Comparison of ENCODE assay signal across 11 mouse cellular contexts in the genomic region with DNA sequence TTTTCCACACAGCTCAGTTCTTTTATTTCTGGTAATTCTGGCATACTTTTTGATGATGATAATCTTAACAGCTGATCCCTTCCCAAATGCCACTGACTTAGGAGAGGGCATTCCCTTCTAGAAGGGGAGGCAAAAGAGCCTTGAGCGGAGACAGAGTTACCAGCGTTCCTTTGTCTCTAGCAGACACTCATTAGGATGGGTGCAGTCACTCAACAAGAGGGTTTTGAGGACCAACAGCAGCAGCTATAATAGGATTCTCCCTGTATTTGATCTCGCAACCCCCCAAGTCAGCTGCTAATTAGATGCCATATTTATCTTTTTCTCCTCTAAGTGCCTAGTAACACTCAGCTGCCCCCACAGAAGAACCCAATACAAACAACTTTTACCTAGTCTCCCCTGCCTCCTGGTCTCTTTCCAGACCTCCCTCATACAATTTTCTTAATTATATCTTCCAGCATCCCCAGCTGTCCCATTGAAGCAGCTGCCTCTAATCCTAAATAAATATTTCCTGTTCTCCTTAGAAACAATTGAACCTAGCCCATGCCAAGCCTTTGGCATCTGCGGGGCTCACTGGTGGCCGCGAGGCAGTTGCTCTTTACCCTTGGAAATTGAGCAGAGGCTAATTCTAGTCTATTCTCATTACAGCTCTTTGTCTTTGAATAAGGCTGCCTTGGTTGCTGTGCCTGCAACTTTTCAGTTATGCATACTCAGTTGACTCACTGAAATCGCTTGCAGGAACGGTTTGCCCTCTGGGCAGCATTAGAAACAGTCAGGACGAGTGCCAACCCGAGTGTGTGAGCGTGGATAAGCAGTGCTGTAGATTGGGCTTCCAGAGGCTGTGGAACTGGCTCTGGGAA.
DNase-seq lines count a peak whose midpoint lies in the region; ATAC-seq and TF ChIP-seq lines count a peak whose summit lies in the region.
"Had no signal": no experiment of that assay in that cellular context is flagged by ENCODE, and none has a peak within 500 bp of the region (broad histone marks: within the 10 kb centered on the region; RNA-seq: fewer than 3 reads in every experiment).

No protein-coding gene starts in this region.

- H3K36me3 ChIP-seq in forebrain, embryonic 16.5 days (ENCODE audit: control insufficient read depth, insufficient read depth): no peaks in the 10 kb centered on the region
- no peaks in the 10 kb centered on the region for H3K36me3 ChIP-seq in neural tube, embryonic 13.5 days
- H3K36me3 ChIP-seq: stomach, embryonic 15.5 days had no signal

- TF ChIP-seq POLR2A in lung, adult 2 months (IDR thresholded peaks at IDR 0.05; ENCODE audit: borderline replicate concordance, extremely low read depth, low read depth, low read length): no peak

- no peak overlapping the region for H3K9ac ChIP-seq in forebrain, embryonic 16.5 days (replicated peaks; ENCODE audit: low read depth, low read length)
- H3K9ac ChIP-seq in neural tube, embryonic 13.5 days: no peak overlapping the region
- H3K9ac ChIP-seq: stomach, embryonic 15.5 days had no signal

- 38% methylated on average over 11 of the region's 11 CpGs for WGBS in lung, adult 2 months
- WGBS in forebrain, embryonic 16.5 days: 10% methylated on average over 11 of the region's 11 CpGs
- WGBS in neural tube, embryonic 13.5 days: 48% methylated on average over 11 of the region's 11 CpGs

- TF ChIP-seq CTCF in lung, adult 2 months (IDR thresholded peaks at IDR 0.05; ENCODE audit: insufficient read depth, low read length): no peak

- H3K4me1 ChIP-seq in lung, adult 2 months (ENCODE audit: control insufficient read depth, insufficient read depth, low read length): no peaks in the 10 kb centered on the region
- peaks cover 10% of the 10 kb centered on the region for H3K4me1 ChIP-seq in forebrain, embryonic 16.5 days (replicated peaks; ENCODE audit: control insufficient read depth, insufficient read depth, low read length)
- peaks cover 10% of the 10 kb centered on the region; the same call in 1 of the 2 replicates for H3K4me1 ChIP-seq in neural tube, embryonic 13.5 days (replicated peaks)

- H3K4me3 ChIP-seq in lung, adult 2 months (replicated peaks; ENCODE audit: extremely low read depth, low read depth, low read length): no peak overlapping the region
- H3K4me3 ChIP-seq in forebrain, embryonic 16.5 days (replicated peaks; ENCODE audit: low read length): no peak overlapping the region
- no peak overlapping the region for H3K4me3 ChIP-seq in neural tube, embryonic 13.5 days
- H3K4me3 ChIP-seq: left cerebral cortex, adult 2 months; stomach, embryonic 15.5 days had no signal

- no peak overlapping the region for H3K4me2 ChIP-seq in forebrain, embryonic 16.5 days (ENCODE audit: low read length)
- no peak overlapping the region for H3K4me2 ChIP-seq in neural tube, embryonic 13.5 days
- H3K4me2 ChIP-seq: stomach, embryonic 15.5 days had no signal

- peak; percentile 10 for DNase-seq in gastrocnemius, postnatal 14 days
- no peak for DNase-seq in gastrocnemius, adult 18-20 months (ENCODE audit: low spot score)
- peak; percentile 6 to 35 for DNase-seq in lung, postnatal 4 days
- DNase-seq in lung, adult 2 months: no peak
- no peak for DNase-seq in urinary bladder, postnatal 14 days (ENCODE audit: low spot score)
- DNase-seq: heart, adult 18-20 months had no signal

- ATAC-seq in forebrain, embryonic 16.5 days: peak; percentile 92
- ATAC-seq in neural tube, embryonic 13.5 days (ENCODE audit: low read depth): peak; percentile 79
- no peak for ATAC-seq in erythroblast, adult 5-6 weeks (replicated peaks; ENCODE audit: low FRiP score, poor library complexity, severe bottlenecking)

- H3K9me3 ChIP-seq in forebrain, embryonic 16.5 days (ENCODE audit: control insufficient read depth, low read length): no peaks in the 10 kb centered on the region
- H3K9me3 ChIP-seq in neural tube, embryonic 13.5 days: no peaks in the 10 kb centered on the region
- H3K9me3 ChIP-seq: stomach, embryonic 15.5 days had no signal

- intact Hi-C loops in gastrocnemius, postnatal 14 days (cut with DNase I; ENCODE audit: low total_unique reads): no loop called here

- no peaks in the 10 kb centered on the region for H3K27me3 ChIP-seq in forebrain, embryonic 16.5 days (replicated peaks; ENCODE audit: control insufficient read depth, insufficient read depth, low read length)
- no peaks in the 10 kb centered on the region for H3K27me3 ChIP-seq in neural tube, embryonic 13.5 days
- H3K27me3 ChIP-seq: stomach, embryonic 15.5 days had no signal

- H3K27ac ChIP-seq in forebrain, embryonic 16.5 days (ENCODE audit: low read length): peak overlapping the region; percentile 24; the same call in 1 of the 2 replicates
- H3K27ac ChIP-seq in neural tube, embryonic 13.5 days (replicated peaks): 0 out of 2 replicates have a peak overlapping the region, but pooled peaks have one; percentile 20
- H3K27ac ChIP-seq: left cerebral cortex, adult 2 months; stomach, embryonic 15.5 days had no signal

Comparison
In these comparisons a context has a peak if more than half of its experiments do, and no peak if none do; other contexts are left out.
1. DNase-seq: peak in gastrocnemius, postnatal 14 days (single experiment) and lung, postnatal 4 days (2 of 2); none in gastrocnemius, adult 18-20 months (single experiment), lung, adult 2 months (single experiment) and urinary bladder, postnatal 14 days (single experiment).